Mouse (Mus musculus): ENCODE data around the gene Cdcp1. TPM values are rescaled to one million over a fixed set of nuclear protein-coding genes. Genes with fewer than 3 reads are reported as not detected.
A peak's percentile ranks its signal among the peaks of the same experiment; 100 is the strongest.

Cdcp1 gene
- total RNA-seq, 1 experiment from 2014 or later: 0.12 TPM

- no peak for DNase-seq
Observed at GRCm38 (mm10) chr9:123213371-123213770, 2.5 kb downstream of the Cdcp1 start.

GRCm38 (mm10) chr9:123207895-123208294, 7.9 kb downstream of the Cdcp1 start:
- no peak for DNase-seq

GRCm38 (mm10) chr9:123206948-123207347, 8.9 kb downstream of the Cdcp1 start:
- no peak for DNase-seq

- DNase-seq: no peak
Observed at GRCm38 (mm10) chr9:123206526-123206925, 9.3 kb downstream of the Cdcp1 start.

DNA sequence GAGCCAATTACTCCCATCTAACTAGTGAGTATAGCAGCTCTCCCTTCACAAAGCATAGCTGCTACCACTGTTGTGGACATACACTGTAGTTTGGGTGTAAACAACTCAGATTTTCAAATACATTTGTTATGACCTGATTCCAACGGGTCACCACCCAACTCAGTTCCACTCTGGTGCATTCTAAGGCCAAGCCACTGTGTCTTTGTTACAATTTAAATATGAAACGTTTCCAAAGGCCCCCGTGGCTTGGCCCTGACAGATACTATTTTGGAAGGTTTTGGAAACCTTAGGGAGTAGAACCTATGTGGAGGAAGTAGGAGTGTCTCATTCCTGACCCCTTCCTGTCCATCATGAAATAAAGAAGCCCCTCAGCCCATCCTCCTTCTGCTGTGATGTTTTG, 15.7 kb downstream of the Cdcp1 start:
- no peak for DNase-seq

DNA sequence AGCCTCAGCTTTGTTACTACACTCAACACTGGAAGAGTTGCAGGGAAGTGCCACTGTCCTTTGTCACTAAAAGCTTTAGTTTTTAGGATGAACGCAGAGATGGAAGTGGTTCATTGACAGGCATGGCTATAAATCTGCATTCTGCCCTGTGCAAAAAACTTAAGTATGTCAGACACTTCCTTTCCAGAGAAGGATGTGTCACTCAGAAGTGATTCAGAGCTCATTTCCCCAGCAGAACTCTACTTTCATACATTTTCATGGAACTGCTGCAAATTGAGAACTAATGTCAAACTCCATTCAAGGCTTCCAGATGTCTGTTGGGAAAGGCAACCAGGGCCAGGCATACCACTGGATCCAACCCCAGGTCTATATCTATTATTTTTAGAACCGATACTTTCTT, 27.6 kb downstream of the Cdcp1 start:
- no peak for DNase-seq

- DNase-seq: no peak
Observed at GRCm38 (mm10) chr9:123187589-123187988, 28.2 kb downstream of the Cdcp1 start.

DNA sequence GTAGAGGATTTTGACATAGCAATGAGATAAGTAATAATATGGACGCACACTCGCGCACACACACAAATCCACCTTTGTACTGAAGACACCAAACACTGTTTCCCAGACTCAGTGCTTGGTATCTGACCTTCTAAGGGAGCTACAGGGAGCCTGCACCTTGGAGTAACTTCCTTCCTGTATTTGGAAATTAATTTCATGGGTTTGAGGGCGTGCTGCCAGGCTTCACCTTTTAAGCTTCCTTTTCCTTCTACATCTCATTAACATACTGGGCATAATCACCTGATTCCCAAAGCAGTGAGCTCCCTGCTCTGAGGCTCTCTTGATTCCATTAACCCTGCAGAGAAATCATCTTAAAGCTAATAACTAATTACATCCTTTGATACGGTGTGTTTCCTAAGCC, 29.7 kb downstream of the Cdcp1 start:
- DNase-seq: no peak

GRCm38 (mm10) chr9:123185546-123185945, 30.3 kb downstream of the Cdcp1 start:
- DNase-seq: no peak

- DNase-seq: no peak
Observed at GRCm38 (mm10) chr9:123183226-123183625, 32.6 kb downstream of the Cdcp1 start.

GRCm38 (mm10) chr9:123180003-123180402, 35.8 kb downstream of the Cdcp1 start:
- no peak for DNase-seq

GRCm38 (mm10) chr9:123177380-123178048, 38.3 kb downstream of the Cdcp1 start:
- DNase-seq: no peak

DNA sequence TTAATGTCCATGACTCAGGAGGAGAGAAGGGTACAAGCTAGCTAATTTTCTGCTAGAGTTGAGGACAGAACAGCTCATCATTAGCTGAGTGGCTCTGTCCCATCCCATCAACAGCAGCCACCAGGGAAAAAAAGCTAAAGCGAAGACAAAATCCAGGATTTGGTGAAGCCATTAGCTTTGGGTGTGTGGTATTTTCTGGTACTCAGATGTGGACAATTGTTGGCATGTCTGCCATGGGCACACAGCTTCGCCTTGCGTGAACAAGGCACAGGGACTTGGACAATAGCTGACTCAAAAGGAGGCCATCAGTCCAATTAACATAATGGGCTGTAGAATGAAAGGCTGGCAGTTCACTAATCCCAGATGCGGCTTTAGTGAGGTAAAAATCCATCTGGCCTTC, 41.5 kb downstream of the Cdcp1 start:
- no peak for DNase-seq

GRCm38 (mm10) chr9:123173760-123174159, 42.1 kb downstream of the Cdcp1 start:
- DNase-seq: no peak

GRCm38 (mm10) chr9:123165781-123166443, 49.9 kb downstream of the Cdcp1 start:
- DNase-seq: no peak

DNA sequence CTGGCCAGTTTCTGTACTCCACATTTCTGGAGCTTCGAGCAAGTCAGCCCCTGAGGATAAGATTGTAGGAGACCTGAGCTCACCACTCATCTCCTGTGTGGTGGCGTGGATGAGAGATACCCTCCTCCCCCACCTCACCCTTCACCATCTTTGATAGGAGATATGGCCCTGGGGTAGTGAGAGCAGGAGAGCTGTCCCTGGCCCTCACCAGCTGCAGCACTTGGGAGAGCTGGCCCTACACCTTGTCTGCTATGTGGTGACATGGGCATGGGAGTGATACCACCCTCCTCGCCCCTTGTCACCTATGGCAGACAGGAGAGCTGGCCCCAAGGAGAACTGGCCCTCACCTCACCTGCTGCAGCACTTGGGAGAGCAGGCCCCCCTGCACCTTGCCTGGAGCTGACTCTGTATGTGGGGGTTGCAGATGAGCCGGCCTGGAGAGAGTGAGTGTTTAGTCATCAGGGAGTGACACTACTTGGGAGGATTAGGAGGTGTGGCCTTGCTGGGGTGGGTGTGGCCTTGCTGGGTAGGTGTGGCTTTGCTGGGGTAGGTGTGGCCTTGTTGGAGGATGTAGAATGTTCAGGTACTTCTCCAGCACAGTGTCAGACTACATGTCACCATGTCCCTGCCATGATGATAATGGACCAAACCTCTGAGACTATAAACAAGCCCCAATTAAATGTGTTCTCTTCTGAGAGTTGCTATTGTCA, 52.7 kb downstream of the Cdcp1 start:
- DNase-seq: no peak

DNA sequence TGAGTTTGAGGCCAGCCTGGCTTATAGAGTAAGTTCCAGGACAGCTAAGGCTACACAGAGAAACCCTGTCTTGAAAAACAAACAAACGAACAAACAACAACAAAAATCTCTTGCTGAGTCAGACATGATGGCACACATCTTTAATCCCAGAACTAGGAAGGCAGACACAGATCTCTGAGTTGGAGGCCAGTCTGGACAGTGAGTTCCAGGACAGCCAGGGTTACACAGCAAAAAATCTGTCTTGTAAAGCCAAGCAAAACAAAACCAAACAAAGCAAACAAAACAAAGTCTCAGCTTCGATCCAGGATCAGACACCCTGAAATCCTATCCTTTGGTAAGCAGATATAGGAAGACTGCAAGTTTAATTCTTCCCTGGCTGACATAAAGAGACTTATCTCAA, 54.0 kb downstream of the Cdcp1 start:
- DNase-seq: no peak

DNA sequence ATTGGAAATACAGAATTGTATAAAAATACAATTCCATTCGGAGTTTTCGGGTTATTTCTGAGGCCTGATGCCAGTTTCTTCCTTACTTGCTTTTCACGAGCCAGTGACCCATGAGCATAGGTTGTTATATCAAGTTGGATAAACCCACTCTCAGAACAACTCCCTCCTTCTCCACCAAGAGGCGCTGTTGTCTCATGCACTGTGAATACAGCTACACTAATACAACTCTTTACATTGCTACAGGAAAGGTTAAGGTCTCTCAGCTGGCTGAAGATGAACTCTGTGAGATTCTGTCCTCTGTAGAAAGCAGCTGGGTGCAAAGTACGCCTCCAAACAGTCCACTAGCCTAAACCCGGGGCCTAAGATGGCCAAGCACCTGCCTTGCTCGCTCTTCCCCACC, 56.5 kb downstream of the Cdcp1 start:
- peak; percentile 69 for DNase-seq

- DNase-seq: no peak
Observed at GRCm38 (mm10) chr9:123158125-123158836, 57.6 kb downstream of the Cdcp1 start.

DNA sequence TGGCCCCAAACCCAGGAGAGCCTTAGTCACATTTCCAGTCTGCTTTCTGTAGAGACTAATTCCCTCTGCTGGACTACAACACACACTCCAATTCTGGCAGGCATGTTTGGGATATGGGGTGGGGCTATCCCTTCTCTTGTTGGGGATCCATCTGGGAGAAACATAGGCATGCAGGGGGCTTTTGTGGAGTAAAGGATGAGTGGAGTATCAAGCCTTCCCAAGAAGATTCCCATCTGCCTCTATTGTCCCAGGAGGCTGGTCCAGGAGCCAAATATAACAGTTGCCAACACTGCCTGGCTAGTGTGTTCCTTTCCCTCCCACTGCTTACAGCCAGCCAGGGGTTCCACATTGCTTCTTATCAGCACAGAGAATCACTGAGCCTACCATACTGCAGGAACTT, 58.1 kb downstream of the Cdcp1 start:
- DNase-seq: no peak

GRCm38 (mm10) chr9:123156910-123157361, 58.9 kb downstream of the Cdcp1 start:
- DNase-seq: peak; percentile 62

- no peak for DNase-seq
Observed at GRCm38 (mm10) chr9:123153121-123153520, 62.7 kb downstream of the Cdcp1 start.

GRCm38 (mm10) chr9:123152026-123152425, 63.8 kb downstream of the Cdcp1 start:
- no peak for DNase-seq
